Mouse (Mus musculus) hematopoietic stem cell, adult 5-6 weeks (primary cell): ENCODE data around the gene Bub3. TPM values are rescaled to one million over a fixed set of nuclear protein-coding genes. Genes with fewer than 3 reads are reported as not detected.

Experiments used
- total RNA-seq: library from RNA; stranded (forward); fragments of 172-1452, 232-1000 nt; gene quantifications from 2 replicates; pipeline ENCODE4 v1.2.3, GENCODE M21; 2017

Bub3 gene
- total RNA-seq, 1 experiment from 2014 or later, result 65.0 TPM

Other genes with a start within 250 kb of the Bub3 start
- gene Cuzd1, start 237.9 kb upstream of the Bub3 start, total RNA-seq, result not detected in 2 replicates
- gene Fam24b, start 230.7 kb upstream of the Bub3 start, total RNA-seq, result not detected in 2 replicates
- gene Fam24a, start 226.4 kb upstream of the Bub3 start, total RNA-seq, result not detected in 2 replicates
- gene 2310057M21Rik, start 197.5 kb upstream of the Bub3 start, total RNA-seq, result 6.6 and 15.8 TPM in 2 replicates
- gene Pstk, start 189.1 kb upstream of the Bub3 start, total RNA-seq, result 15.2 and 32.3 TPM in 2 replicates
- 24.6 and 25.1 TPM in 2 replicates for gene Ikzf5, start 149.7 kb upstream of the Bub3 start, total RNA-seq
- 37.9 and 48.9 TPM in 2 replicates for gene Acadsb, start 149.6 kb upstream of the Bub3 start, total RNA-seq
- not detected in 2 replicates for gene Hmx3, start 17.4 kb upstream of the Bub3 start, total RNA-seq
- gene Hmx2, start 11.4 kb upstream of the Bub3 start, total RNA-seq, result not detected in 2 replicates